Mouse (Mus musculus) erythroblast, embryonic 14.5 days (primary cell): ENCODE measurements at regions not wholly inside any gene's neighbourhood (a gene's known extent, or its start where the extent isn't known, plus 50 kb on each side); places are given as distances from the start of the nearest gene placed in this dataset.
A peak's percentile ranks its signal among the peaks of the same experiment; 100 is the strongest.
"Not testable (repeated sequence)": the region's sequence is repeated elsewhere in the genome, so short reads cannot be mapped to it uniquely, and the experiment has no call there.

ENCODE experiments used
- H3K27me3 ChIP-seq: 2 replicates; pipeline ENCODE4 v1.6.1; 2012; ENCODE audit warnings: inconsistent platforms; ENCODE audit not compliant: control insufficient read depth
- H3K36me3 ChIP-seq: 2 replicates; pipeline ENCODE4 v1.6.1; 2012; ENCODE audit warnings: mild to moderate bottlenecking, inconsistent platforms; ENCODE audit not compliant: control insufficient read depth
- H3K4me1 ChIP-seq: 2 replicates; pipeline ENCODE4 v1.6.1; 2012; ENCODE audit warnings: inconsistent platforms; ENCODE audit not compliant: control insufficient read depth
- H3K4me3 ChIP-seq: replicated peaks from 2 replicates; pipeline ENCODE3; 2012; ENCODE audit warnings: moderate library complexity, mild to moderate bottlenecking, inconsistent platforms
- H3K9me3 ChIP-seq: 2 replicates; pipeline ENCODE4 v1.6.1; 2012; ENCODE audit warnings: low read length, inconsistent platforms, mixed read lengths; ENCODE audit not compliant: control insufficient read depth

- not testable (repeated sequence) for H3K27me3 ChIP-seq, H3K4me1 ChIP-seq, H3K9me3 ChIP-seq, H3K36me3 ChIP-seq
- peak overlapping the region; percentile 39 for H3K4me3 ChIP-seq
Measured at GRCm38 (mm10) chr4:146263038-146263685, 106.5 kb downstream of the Zfp600 start.

- H3K9me3 ChIP-seq, H3K36me3 ChIP-seq, H3K4me3 ChIP-seq, H3K27me3 ChIP-seq, H3K4me1 ChIP-seq: not testable (repeated sequence)
Measured at GRCm38 (mm10) chr4:146263790-146264189, 107.2 kb downstream of the Zfp600 start.

- not testable (repeated sequence) for H3K36me3 ChIP-seq, H3K9me3 ChIP-seq, H3K4me1 ChIP-seq, H3K4me3 ChIP-seq, H3K27me3 ChIP-seq
Measured at GRCm38 (mm10) chr4:146270119-146270747, 113.6 kb downstream of the Zfp600 start.
